Mouse (Mus musculus) MEL (cell line): ENCODE results near the gene Galnt6. TPM values are rescaled to one million over a fixed set of nuclear protein-coding genes. Genes with fewer than 3 reads are reported as not detected.

ENCODE experiments used
- DNase-seq: peaks from one replicate; pipeline ENCODE4 v3.0.0; 2011; ENCODE audit warnings: low read depth, low spot score
- H3K27ac ChIP-seq: 2 replicates; pipeline ENCODE4 v1.5.1; 2012; ENCODE audit warnings: low read depth, mild to moderate bottlenecking, control low read depth, low read length, moderate library complexity; ENCODE audit not compliant: control insufficient read depth
- H3K27me3 ChIP-seq, 2 experiments: fragments of 150-350 bp in 1 of 2; sonication (generic) in 1 of 2; 2 replicates each; pipeline ENCODE4 v1.6.1; 2012; ENCODE audit warnings: low read length in 2 of 2, mild to moderate bottlenecking in 2 of 2, improper control_type of control experiment in 1 of 2, moderate library complexity in 1 of 2; ENCODE audit not compliant: insufficient read depth in 2 of 2, control insufficient read depth in 1 of 2
- H3K36me3 ChIP-seq, 2 experiments: 2 replicates each; pipeline ENCODE4 v1.6.1; 2012 to 2014; ENCODE audit warnings: low read length in 2 of 2, improper control_type of control experiment in 1 of 2, inconsistent platforms in 1 of 2, mild to moderate bottlenecking in 1 of 2; ENCODE audit not compliant: insufficient read depth in 2 of 2, control insufficient read depth in 1 of 2
- H3K4me1 ChIP-seq, 2 experiments: fragments of 150-350 bp in 1 of 2; sonication (generic) in 1 of 2; 2 replicates each; pipeline ENCODE4 v1.6.1; 2012; ENCODE audit warnings: low read length in 2 of 2, improper control_type of control experiment in 1 of 2, mild to moderate bottlenecking in 1 of 2; ENCODE audit not compliant: insufficient read depth in 2 of 2, control insufficient read depth in 1 of 2
- H3K4me3 ChIP-seq, 2 experiments: fragments of 150-350 bp in 1 of 2; sonication (generic) in 1 of 2; 2 replicates each; pipeline ENCODE4 v1.5.1; 2012; ENCODE audit warnings: low read depth in 2 of 2, low read length in 2 of 2, mild to moderate bottlenecking in 2 of 2, moderate library complexity in 2 of 2, control low read depth in 1 of 2, improper control_type of control experiment in 1 of 2; ENCODE audit not compliant: control insufficient read depth in 1 of 2, insufficient read depth in 1 of 2
- H3K79me2 ChIP-seq: 2 replicates; pipeline ENCODE4 v1.6.1; 2012; ENCODE audit warnings: mild to moderate bottlenecking, low read length, moderate library complexity; ENCODE audit not compliant: control insufficient read depth, poor library complexity, insufficient read depth
- H3K9ac ChIP-seq: 2 replicates; pipeline ENCODE4 v1.6.1; 2012; ENCODE audit warnings: low read depth, mild to moderate bottlenecking, control low read depth, low read length, moderate library complexity; ENCODE audit not compliant: control insufficient read depth, poor library complexity, severe bottlenecking
- H3K9me3 ChIP-seq: fragments of 150-350 bp; sonication (generic); replicated peaks from 2 replicates; pipeline ENCODE4 v1.6.1; 2012; ENCODE audit warnings: mild to moderate bottlenecking, low read length, improper control_type of control experiment, moderate library complexity; ENCODE audit not compliant: insufficient read depth
- CHD1 ChIP-seq: IDR thresholded peaks from 2 replicates; pipeline ENCODE4 v1.6.1; 2012; ENCODE audit warnings: low read depth, mild to moderate bottlenecking, inconsistent platforms, low read length, improper control_type of control experiment
- CHD2 ChIP-seq: IDR thresholded peaks from 2 replicates; pipeline ENCODE4 v1.6.1; 2011; ENCODE audit warnings: low read length, improper control_type of control experiment
- CTCF ChIP-seq, 3 experiments: IDR thresholded peaks in 2 of 3; conservative IDR thresholded peaks in 1 of 3; 2 replicates each; pipeline ENCODE4 v1.5.1; 2011 to 2012; ENCODE audit warnings: low read length in 3 of 3, low read depth in 2 of 3, mild to moderate bottlenecking in 2 of 3, improper control_type of control experiment in 1 of 3, inconsistent platforms in 1 of 3, mixed read lengths in 1 of 3, moderate library complexity in 1 of 3; ENCODE audit not compliant: control insufficient read depth in 1 of 3, insufficient read depth in 1 of 3, poor library complexity in 1 of 3, severe bottlenecking in 1 of 3
- ELF1 ChIP-seq: IDR thresholded peaks from 2 replicates; pipeline ENCODE4 v1.6.1; 2014; ENCODE audit warnings: low read depth, mild to moderate bottlenecking, inconsistent platforms, low read length, improper control_type of control experiment, moderate library complexity
- GABPA ChIP-seq: IDR thresholded peaks from 2 replicates; pipeline ENCODE4 v1.6.1; 2012; ENCODE audit warnings: low read depth, mild to moderate bottlenecking, inconsistent platforms, low read length, improper control_type of control experiment, moderate library complexity
- GATA1 ChIP-seq: IDR thresholded peaks from 2 replicates; pipeline ENCODE4 v1.6.1; 2011; ENCODE audit warnings: low read depth, low read length, improper control_type of control experiment
- KAT2A ChIP-seq: conservative IDR thresholded peaks from 2 replicates; pipeline ENCODE4 v1.6.1; 2012; ENCODE audit warnings: low read depth, low read length, improper control_type of control experiment, inconsistent platforms
- MAFK ChIP-seq: IDR thresholded peaks from 2 replicates; pipeline ENCODE4 v1.6.1; 2011; ENCODE audit warnings: low read depth, mild to moderate bottlenecking, low read length, improper control_type of control experiment, borderline replicate concordance
- MAX ChIP-seq: IDR thresholded peaks from 2 replicates; pipeline ENCODE4 v1.6.1; 2011; ENCODE audit warnings: low read length, improper control_type of control experiment
- MYC ChIP-seq: IDR thresholded peaks from 2 replicates; pipeline ENCODE4 v1.6.1; 2011; ENCODE audit warnings: low read depth, mild to moderate bottlenecking, low read length, improper control_type of control experiment, moderate library complexity
- NELFE ChIP-seq: IDR thresholded peaks from 2 replicates; pipeline ENCODE4 v1.6.1; 2011; ENCODE audit warnings: low read depth, low read length, improper control_type of control experiment
- NRF1 ChIP-seq: IDR thresholded peaks from 2 replicates; pipeline ENCODE4 v1.6.1; 2014; ENCODE audit warnings: low read depth, mild to moderate bottlenecking, inconsistent platforms, low read length, improper control_type of control experiment, moderate library complexity; ENCODE audit not compliant: poor library complexity, insufficient read depth, severe bottlenecking
- POLR2AphosphoS2 ChIP-seq: IDR thresholded peaks from 2 replicates; pipeline ENCODE4 v1.6.1; 2011; ENCODE audit warnings: low read length, improper control_type of control experiment
- POLR2AphosphoS5 ChIP-seq: IDR thresholded peaks from 2 replicates; pipeline ENCODE4 v1.6.1; 2012; ENCODE audit warnings: low read depth, borderline replicate concordance, mild to moderate bottlenecking, inconsistent platforms, low read length, moderate library complexity, mixed read lengths
- SIN3A ChIP-seq: IDR thresholded peaks from 2 replicates; pipeline ENCODE4 v1.6.1; 2012; ENCODE audit warnings: low read length, improper control_type of control experiment, inconsistent platforms
- SMC3 ChIP-seq: IDR thresholded peaks from 2 replicates; pipeline ENCODE4 v1.6.1; 2011; ENCODE audit warnings: low read depth, low read length, improper control_type of control experiment
- TAL1 ChIP-seq: IDR thresholded peaks from 2 replicates; pipeline ENCODE4 v1.6.1; 2012; ENCODE audit warnings: mild to moderate bottlenecking, inconsistent platforms, low read length, moderate library complexity, mixed read lengths
- UBTF ChIP-seq: IDR thresholded peaks from 2 replicates; pipeline ENCODE4 v1.6.1; 2012; ENCODE audit warnings: low read depth, mild to moderate bottlenecking, inconsistent platforms, low read length, improper control_type of control experiment, moderate library complexity, borderline replicate concordance; ENCODE audit not compliant: insufficient read depth
- USF2 ChIP-seq, 2 experiments: IDR thresholded peaks; 2 replicates each; pipeline ENCODE4 v1.6.1; 2011 to 2012; ENCODE audit warnings: improper control_type of control experiment in 2 of 2, low read length in 2 of 2, borderline replicate concordance in 1 of 2, inconsistent platforms in 1 of 2, low read depth in 1 of 2, mild to moderate bottlenecking in 1 of 2; ENCODE audit not compliant: insufficient read depth in 1 of 2
- ZNF384 ChIP-seq: IDR thresholded peaks from 2 replicates; pipeline ENCODE4 v1.6.1; 2012; ENCODE audit warnings: low read depth, mild to moderate bottlenecking, inconsistent platforms, low read length, improper control_type of control experiment
- polyA plus RNA-seq, 2 experiments: library from polyadenylated mRNA; stranded (reverse) in 1 of 2; unstranded in 1 of 2; fragments of >175 nt in 1 of 2; fragments of >200 nt in 1 of 2; gene quantifications; 2 replicates each; pipeline versions ENCODE4 v1.2.1 to v1.2.4; 2012; ENCODE audit warnings: low replicate concordance in 2 of 2, low read depth in 1 of 2; ENCODE audit not compliant: insufficient read length in 2 of 2, insufficient read depth in 1 of 2, missing spikeins in 1 of 2
- total RNA-seq: library from RNA; depleted of rRNA; stranded (reverse); fragments of 300-350 nt; gene quantifications from 2 replicates; pipeline ENCODE4 v1.2.3, GENCODE M21; 2012

Galnt6 gene
- total and polyA plus RNA-seq, 3 experiments, result 16.1 to 17.0 TPM; not detected in 1

DNA sequence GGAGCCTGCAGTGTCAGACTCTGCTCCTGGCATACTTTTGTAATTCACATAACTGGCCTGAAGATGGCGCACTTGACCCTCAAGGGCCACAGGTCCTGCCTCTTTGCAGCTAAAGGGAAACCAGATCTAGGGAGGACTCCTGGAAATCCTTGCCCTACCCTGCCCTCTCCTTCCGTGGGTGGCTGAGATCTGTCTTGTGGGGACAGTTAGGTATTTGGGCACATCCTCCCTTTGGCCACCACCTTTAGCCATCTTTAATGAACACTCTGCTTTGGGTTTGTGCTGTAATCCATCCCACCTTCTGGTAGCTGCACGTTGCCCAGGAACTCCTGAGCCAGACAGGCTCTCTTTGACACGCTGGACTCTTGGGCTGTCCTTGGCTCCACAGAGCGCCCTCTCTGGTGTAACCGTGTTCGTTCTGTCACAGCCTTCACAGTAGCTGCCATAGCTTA, 28.4 kb upstream of the Galnt6 start (continued):
- TF ChIP-seq TAL1 (no peak), ZNF384 (no peak), ELF1 (no peak), GATA1 (no peak), CTCF (IDR thresholded peaks at IDR 0.05 in 2 of 3, conservative IDR thresholded peaks at IDR 0.05 in 1 of 3; ENCODE audit: control insufficient read depth in 1 of 3, insufficient read depth in 1 of 3, low read depth in 2 of 3, low read length in 3 of 3, poor library complexity in 1 of 3, severe bottlenecking in 1 of 3) (peak; percentile 92 to 94 (median 92)), NRF1 (no peak), POLR2AphosphoS2 (no peak), MAFK (no peak), CHD1 (no peak), CHD2 (no peak), UBTF (no peak), SMC3 (peak; percentile 81), KAT2A (no peak), GABPA (no peak), SIN3A (no peak), MAX (no peak), NELFE (no peak), MYC (no peak)

DNA sequence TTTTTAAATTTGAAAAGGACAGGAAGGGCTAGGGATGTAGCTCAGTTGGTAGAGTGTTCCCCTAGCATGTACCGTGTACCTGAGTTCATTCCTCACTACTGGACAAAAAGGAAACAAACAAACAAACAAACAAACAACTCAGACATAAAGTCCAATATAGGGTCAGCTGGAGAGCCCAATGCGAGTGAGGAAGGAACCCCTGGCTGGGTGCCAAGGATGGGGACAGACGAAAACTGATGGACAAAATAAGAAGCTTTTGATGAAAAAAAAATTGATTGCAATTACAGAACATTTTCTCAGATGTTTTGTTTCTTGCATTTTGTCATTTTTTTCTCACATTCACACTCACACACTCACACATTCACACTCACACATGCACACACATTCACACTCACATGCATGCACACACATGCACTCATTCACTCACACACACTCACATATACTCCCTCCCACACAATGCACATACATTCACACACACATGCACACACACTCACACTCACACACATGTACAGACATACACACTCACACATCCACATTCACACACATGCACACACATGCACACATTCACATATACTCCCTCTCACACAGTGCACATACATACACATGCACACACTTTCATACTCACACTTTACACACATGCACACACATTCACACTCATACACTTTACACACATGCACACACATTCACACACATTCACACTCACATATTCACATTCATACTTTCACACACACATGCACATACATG, 26.9 kb upstream of the Galnt6 start:
- H3K36me3 ChIP-seq, result peaks cover 0 to 7% of the 10 kb centered on the region in 2 experiments; a peak in 2 of 4 replicates
- H3K9me3 ChIP-seq, result no peaks in the 10 kb centered on the region
- no peaks in the 10 kb centered on the region for H3K27me3 ChIP-seq
- peaks cover 0 to 18% of the 10 kb centered on the region in 2 experiments; a peak in 2 of 4 replicates for H3K4me1 ChIP-seq
- no peak overlapping the region for H3K27ac ChIP-seq
- no peak overlapping the region for H3K9ac ChIP-seq
- H3K79me2 ChIP-seq, result no peaks in the 10 kb centered on the region
- H3K4me3 ChIP-seq, result no peak overlapping the region
- no peak for TF ChIP-seq MAX
- TF ChIP-seq MAFK, result no peak
- TF ChIP-seq CTCF (IDR thresholded peaks at IDR 0.05 in 2 of 3, conservative IDR thresholded peaks at IDR 0.05 in 1 of 3; ENCODE audit: control insufficient read depth in 1 of 3, insufficient read depth in 1 of 3, low read depth in 2 of 3, low read length in 3 of 3, poor library complexity in 1 of 3, severe bottlenecking in 1 of 3), result 0 out of 6 replicates have a peak, but pooled peaks of 1 of the 3 experiments have one; percentile 2
- peak; percentile 74; the same call in 1 of the 2 replicates for TF ChIP-seq POLR2AphosphoS5
- no peak for TF ChIP-seq USF2 (IDR thresholded peaks at IDR 0.05; ENCODE audit: borderline replicate concordance in 1 of 2, insufficient read depth in 1 of 2, low read depth in 1 of 2, low read length in 2 of 2)
- TF ChIP-seq POLR2AphosphoS2, result no peak
- TF ChIP-seq, all 39 proteins: peak for 2
- no peak for DNase-seq
